Mouse (Mus musculus) right cerebral cortex, adult 18-20 months (tissue): ENCODE results near the gene Gm4969.
A peak's percentile ranks its signal among the peaks of the same experiment; 100 is the strongest.

Experiments used
- DNase-seq: peaks from one replicate; pipeline ENCODE4 v3.0.0; 2022; ENCODE audit warnings: mixed read lengths

Gene Gm4969

GRCm38 (mm10) chr7:19136168-19136567 lies 18.0 kb upstream of the Gm4969 start:
- DNase-seq, result no peak

DNA sequence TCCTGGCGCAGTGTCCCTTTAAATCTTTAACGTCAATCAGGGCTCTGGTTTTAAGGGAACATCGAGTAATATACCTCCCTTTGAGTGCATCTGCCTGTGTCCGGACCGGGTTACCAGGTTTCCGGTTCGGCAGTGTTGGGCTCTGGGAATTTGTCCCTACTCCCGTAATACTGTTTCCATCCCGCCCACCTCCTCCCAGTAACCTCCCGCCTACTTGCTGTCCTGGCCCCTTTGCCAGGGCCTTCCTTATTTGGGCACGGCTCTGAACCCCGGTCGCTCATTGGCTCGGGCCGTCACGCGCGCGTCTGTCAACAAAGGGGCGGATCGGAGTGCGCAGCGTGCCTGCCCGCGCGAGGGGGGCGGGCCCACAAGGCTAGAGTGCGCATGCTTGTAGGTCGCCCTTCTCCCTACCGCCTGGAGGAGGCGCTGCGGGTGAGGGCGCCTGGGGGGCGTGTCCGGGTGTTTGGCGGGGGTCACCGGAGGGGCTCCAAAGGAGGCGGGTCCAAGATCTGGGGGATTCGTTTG lies 13.2 kb upstream of the Gm4969 start:
- DNase-seq, result peak; percentile 97

GRCm38 (mm10) chr7:19130657-19131056 lies 12.5 kb upstream of the Gm4969 start:
- DNase-seq, result no peak

GRCm38 (mm10) chr7:19129396-19129795 lies 11.2 kb upstream of the Gm4969 start:
- DNase-seq, result no peak

DNA sequence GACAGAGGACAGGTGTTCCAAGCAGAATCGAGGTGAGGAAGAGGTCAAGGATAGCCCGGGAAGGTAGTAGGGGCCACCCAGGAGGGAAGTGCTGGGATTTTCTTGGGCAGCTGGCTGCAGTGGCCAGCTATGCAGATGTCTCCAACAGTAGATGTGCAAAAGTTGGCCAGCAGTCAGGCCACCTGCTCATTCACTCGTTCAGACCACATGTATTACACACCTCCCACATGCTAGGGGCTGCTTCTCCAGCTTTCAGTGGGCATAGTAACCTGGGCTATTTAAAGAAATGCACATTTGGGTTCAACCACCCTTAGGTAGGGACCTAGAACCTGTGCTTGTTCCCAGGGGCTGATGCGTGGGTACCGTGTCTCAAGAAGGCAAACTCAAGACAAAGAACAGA lies 9.6 kb upstream of the Gm4969 start:
- DNase-seq, result no peak

DNA sequence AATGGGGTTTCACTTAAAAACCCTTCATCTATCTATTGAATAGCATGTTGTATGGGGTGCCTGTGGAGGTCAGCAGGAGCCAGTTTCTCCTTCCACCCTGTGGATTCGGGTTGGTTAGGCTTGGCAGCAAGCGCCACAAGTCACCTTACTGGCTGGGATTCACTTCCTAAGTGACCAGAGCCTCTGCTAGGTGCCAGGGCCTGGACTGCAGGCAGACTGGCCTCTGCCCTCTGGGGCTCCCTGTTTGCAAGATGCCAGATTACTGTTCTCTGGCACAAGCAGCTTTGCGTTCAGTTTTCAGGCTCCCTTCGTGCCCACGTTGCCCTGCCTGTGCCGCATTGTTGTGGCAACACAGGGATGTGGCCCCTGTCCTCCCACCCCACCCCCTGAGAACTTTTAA lies 6.5 kb upstream of the Gm4969 start:
- DNase-seq, result no peak

- DNase-seq, result no peak
Observed at GRCm38 (mm10) chr7:19121686-19122085, 3.5 kb upstream of the Gm4969 start.

GRCm38 (mm10) chr7:19119631-19120429 lies 1.7 kb upstream of the Gm4969 start, which contains the start of gene Fbxo46:
Gene Fbxo46, plus strand, starts transcription at chr7:19119859.
- peak; percentile 96 for DNase-seq

GRCm38 (mm10) chr7:19119083-19119482 lies 915 bp upstream of the Gm4969 start:
- DNase-seq, result no peak

GRCm38 (mm10) chr7:19109565-19109964 lies 8.6 kb downstream of the Gm4969 start:
- no peak for DNase-seq

- DNase-seq, result no peak
Observed at GRCm38 (mm10) chr7:19107436-19107835, 10.7 kb downstream of the Gm4969 start.

- no peak for DNase-seq
Observed at GRCm38 (mm10) chr7:19104486-19104885, 13.7 kb downstream of the Gm4969 start.

GRCm38 (mm10) chr7:19103741-19104140 lies 14.4 kb downstream of the Gm4969 start:
- no peak for DNase-seq

DNA sequence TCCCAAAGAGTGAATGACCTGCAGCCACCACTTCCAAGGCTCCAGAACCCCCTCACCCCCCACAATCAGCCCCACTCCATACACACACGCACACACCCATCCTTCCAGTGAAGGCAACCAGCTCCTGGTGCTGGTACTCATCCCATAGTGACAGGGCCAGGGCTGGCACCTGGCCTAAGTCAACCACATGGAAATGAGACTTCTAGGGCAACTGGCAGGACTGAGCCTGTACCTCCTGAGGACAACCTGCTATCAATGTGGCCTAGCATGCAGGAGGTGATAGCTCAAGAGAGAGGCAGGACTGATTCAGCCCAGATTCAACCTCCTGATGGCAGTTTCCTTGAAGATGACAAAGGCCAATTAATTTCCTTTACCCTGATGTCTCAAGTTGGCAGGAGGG lies 17.9 kb downstream of the Gm4969 start:
- DNase-seq, result no peak

GRCm38 (mm10) chr7:19098811-19099210 lies 19.4 kb downstream of the Gm4969 start:
- no peak for DNase-seq

DNA sequence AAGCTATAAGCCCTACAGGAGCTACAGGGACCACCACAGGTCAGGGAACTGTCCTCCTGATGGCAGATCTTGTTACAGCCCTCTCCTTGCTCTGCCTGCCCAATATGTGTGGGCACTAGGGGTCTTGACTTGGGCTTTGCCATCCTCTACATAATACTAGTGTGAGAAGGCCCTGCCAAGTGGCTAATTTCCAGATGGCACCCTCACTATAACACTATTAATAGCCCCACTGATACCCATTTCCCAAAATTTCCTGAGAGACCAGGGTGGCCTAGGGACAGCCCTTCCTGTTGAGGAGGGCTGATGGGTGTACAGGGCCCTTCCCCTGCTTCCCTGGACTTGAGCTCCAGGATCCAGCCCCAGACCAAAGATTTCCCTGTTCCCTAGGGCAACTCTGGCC lies 20.3 kb downstream of the Gm4969 start:
- no peak for DNase-seq

DNA sequence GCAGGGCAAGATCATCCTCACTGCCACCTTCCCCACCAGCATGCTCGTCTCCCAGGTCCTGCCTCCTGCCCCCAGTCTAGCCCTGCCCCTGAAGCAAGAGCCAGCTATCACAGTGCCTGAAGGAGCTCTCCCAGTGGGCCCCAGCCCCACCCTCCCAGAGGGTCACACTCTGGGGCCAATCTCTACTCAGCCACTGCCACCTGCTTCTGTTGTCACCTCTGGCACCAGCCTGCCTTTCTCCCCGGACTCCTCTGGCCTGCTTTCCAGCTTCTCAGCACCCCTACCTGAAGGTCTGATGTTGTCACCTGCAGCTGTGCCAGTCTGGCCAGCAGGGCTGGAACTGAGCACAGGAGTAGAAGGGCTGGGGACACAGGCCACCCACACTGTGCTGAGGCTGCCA lies 21.0 kb downstream of the Gm4969 start:
- no peak for DNase-seq

GRCm38 (mm10) chr7:19096421-19096976 lies 21.7 kb downstream of the Gm4969 start:
- DNase-seq, result no peak

DNA sequence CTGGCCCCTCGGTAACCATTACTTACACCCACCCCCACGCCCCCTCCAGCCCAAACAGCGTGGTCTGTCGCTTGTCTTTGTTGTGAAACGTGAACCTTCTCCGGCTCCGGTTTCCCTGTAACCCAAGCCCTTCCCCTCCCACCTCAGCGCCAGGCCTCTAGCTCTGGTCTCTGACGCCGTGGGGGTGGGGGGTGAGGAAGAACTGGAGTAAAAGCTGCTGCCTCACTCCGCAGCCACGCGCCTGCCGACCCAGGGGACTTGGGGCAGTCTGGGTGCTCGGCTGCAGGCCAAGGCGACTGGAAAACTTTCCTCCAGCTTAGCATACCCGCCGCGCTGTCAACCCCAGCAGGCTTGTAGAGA lies 22.4 kb downstream of the Gm4969 start:
- DNase-seq, result no peak

DNA sequence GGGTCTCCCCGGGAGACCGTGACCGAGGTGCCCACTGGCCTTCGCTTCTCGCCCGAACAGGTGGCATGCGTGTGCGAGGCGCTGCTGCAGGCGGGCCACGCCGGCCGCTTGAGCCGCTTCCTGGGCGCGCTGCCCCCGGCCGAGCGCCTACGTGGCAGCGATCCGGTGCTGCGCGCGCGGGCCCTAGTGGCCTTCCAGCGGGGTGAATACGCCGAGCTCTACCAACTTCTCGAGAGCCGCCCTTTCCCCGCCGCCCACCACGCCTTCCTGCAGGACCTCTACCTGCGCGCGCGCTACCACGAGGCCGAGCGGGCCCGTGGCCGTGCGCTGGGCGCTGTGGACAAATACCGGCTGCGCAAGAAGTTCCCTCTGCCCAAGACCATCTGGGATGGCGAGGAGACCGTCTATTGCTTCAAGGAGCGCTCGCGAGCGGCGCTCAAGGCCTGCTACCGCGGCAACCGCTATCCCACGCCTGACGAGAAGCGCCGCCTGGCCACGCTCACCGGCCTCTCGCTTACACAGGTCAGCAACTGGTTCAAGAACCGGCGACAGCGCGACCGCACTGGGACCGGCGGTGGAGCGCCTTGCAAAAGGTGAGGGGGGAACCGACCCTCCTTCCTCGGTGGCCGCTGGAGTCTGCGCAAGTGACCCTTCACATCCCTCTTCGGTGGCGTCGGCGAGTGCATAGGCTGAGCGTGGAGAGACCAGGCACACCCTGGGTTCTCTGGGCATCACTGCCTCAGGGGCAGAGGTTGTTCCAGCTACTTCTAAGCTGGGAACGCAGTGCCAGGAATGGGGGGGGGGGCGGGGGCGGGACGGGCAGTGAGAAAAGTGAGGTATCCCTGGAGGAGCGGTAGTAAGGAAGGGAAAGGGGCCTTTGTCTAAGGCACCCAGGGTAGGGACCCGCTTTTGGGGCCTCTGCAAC lies 23.1 kb downstream of the Gm4969 start:
- DNase-seq, result no peak

DNA sequence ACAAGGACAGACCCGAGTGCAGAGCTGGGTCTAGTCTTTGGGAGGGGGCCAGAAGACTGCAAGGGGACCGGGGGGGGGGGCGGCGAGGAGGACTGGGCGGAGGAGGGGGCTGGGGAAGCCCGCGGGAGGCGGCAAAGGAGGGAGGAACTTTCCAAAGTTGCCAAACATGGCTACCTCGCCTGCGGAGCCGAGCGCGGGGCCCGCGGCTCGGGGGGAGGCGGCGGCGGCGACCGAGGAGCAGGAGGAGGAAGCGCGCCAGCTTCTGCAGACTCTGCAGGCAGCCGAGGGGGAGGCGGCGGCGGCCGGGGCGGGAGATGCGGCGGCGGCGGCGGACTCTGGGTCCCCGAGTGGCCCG lies 23.7 kb downstream of the Gm4969 start, which contains the start of gene Six5:
Gene Six5, plus strand, starts transcription at position 124 of the 355 bp plus-strand sequence.
- DNase-seq, result no peak

DNA sequence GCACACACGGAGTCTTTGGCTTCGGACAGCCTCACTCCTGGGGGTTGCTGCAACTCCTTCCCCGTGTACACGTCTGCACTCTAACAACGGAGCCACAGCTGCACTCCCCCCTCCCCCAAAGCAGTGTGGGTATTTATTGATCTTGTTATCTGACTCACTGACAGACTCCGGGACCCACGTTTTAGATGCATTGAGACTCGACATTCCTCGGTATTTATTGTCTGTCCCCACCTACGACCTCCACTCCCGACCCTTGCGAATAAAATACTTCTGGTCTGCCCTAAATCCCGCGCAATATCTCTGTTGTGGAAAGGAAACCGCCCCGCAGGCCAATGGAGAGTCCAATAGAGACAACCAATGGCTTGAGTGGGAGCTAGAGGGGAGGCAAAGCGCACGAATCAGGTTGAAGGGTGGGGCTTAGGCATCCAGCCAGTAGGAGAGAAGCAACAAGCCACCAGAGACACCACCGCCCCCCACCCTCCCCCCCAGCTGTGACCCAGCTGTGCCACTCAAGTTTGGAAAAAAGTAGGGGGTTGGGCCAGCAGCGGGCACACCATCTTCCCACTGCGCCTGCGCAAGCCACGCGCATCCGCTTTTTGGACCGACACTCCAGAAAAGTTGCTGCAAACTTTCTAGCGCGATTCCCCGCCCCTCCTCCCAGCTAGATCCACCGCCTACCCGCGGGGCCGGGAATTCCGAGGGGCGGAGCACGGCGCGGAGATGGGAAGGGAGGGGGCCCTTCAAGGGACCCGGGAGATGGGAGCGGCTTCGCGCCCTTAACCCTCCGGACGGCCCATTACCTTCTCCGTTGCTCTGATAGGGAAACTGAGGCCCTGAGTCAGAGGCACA lies 24.4 kb downstream of the Gm4969 start:
- DNase-seq, result peak; percentile 83

DNA sequence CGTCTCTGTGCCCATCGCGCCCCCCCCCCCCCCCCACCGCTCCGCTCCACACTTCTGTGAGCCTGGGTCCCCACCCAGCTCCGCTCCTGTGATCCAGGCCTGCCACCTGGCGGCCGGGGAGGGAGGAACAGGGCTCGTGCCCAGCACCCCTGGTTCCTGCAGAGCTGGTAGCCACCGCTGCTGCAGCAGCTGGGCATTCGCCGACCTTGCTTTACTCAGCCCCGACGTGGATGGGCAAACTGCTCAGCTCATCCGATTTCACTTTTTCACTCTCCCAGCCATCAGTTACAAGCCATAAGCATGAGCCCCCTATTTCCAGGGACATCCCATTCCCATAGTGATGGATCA lies 25.0 kb downstream of the Gm4969 start:
- DNase-seq, result peak; percentile 70
